Mouse (Mus musculus): ENCODE data around the gene Rab7b. TPM values are rescaled to one million over a fixed set of nuclear protein-coding genes. Genes with fewer than 3 reads are reported as not detected.

Rab7b gene
- polyA plus RNA-seq, 1 experiment from 2014 or later = 2.3 TPM

DNA sequence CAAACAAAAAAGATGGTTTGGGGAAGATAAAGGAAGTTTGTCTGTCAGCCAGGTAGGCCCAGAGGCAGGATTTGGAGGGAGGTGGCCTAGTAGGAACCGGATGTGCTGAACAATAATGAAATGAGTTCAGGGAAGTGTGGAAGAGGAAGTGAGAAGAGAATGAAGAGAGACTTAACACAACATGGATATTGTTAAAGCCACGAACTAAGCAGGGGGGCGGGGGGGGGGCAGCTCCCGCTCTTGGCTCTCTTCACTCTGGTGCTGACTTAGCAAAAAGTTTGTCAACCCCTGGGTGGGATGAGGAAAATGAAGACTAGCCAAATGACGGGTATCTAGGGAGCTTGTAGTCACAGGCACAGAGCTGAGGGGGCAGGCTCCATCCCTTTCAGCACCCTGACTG lies 12.0 kb downstream of the Rab7b start:
- Histone ChIP-seq H3K27ac (ENCODE audit: low read depth) (no peak overlapping the region), H3K9me3 (ENCODE audit: low read length) (no peaks in the 10 kb centered on the region), H3K9ac (replicated peaks) (no peak overlapping the region), H3K36me3 (replicated peaks; ENCODE audit: insufficient read depth, low read length) (no peaks in the 10 kb centered on the region), H3K4me1 (ENCODE audit: insufficient read depth) (peaks cover 4% of the 10 kb centered on the region; the same call in 1 of the 2 replicates), H3K4me2 (ENCODE audit: low read depth, low read length) (no peak overlapping the region), H3K4me3 (ENCODE audit: low read depth, low read length) (no peak overlapping the region), H3K27me3 (ENCODE audit: insufficient read depth, low read length) (no peaks in the 10 kb centered on the region)
- no peak for ATAC-seq
- TF ChIP-seq EP300 (IDR thresholded peaks at IDR 0.05; ENCODE audit: low read depth) = no peak
- TF ChIP-seq CTCF (IDR thresholded peaks at IDR 0.05; ENCODE audit: low read depth) = no peak
- no peak for DNase-seq
- WGBS (ENCODE audit: insufficient replicate concordance) = 36% methylated on average over 5 of the region's 5 CpGs

DNA sequence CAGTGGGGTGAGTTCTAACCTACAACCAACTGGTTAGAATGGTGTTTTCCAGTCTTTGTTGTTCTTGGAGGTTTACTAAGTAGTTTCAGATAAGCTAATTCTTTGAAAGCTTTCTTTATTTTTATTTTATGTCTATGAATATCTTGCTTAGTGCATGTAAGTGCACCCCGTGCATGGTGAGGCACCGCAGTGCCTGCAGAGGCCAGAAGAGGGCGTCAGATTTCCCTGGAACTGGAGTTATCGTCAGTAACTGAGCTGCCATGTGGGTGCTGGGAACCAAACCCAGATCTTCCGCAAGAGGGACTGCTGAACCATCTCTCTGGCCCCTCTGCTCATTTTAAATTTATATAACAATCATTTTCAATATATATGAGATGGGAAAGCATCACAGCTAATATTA lies 12.9 kb downstream of the Rab7b start:
- WGBS (ENCODE audit: insufficient replicate concordance) = 78% methylated on average over 5 of the region's 5 CpGs
- Histone ChIP-seq H3K4me1 (ENCODE audit: insufficient read depth) (peaks cover 4% of the 10 kb centered on the region; the same call in 1 of the 2 replicates), H3K4me3 (ENCODE audit: low read depth, low read length) (no peak overlapping the region), H3K36me3 (replicated peaks; ENCODE audit: insufficient read depth, low read length) (no peaks in the 10 kb centered on the region), H3K27me3 (ENCODE audit: insufficient read depth, low read length) (no peaks in the 10 kb centered on the region), H3K4me2 (ENCODE audit: low read depth, low read length) (no peak overlapping the region), H3K9ac (replicated peaks) (no peak overlapping the region), H3K9me3 (ENCODE audit: low read length) (no peaks in the 10 kb centered on the region), H3K27ac (ENCODE audit: low read depth) (no peak overlapping the region)
- DNase-seq (no peak), ATAC-seq (no peak)
- no peak for TF ChIP-seq EP300 (IDR thresholded peaks at IDR 0.05; ENCODE audit: low read depth)
- TF ChIP-seq CTCF (IDR thresholded peaks at IDR 0.05; ENCODE audit: low read depth) = no peak

DNA sequence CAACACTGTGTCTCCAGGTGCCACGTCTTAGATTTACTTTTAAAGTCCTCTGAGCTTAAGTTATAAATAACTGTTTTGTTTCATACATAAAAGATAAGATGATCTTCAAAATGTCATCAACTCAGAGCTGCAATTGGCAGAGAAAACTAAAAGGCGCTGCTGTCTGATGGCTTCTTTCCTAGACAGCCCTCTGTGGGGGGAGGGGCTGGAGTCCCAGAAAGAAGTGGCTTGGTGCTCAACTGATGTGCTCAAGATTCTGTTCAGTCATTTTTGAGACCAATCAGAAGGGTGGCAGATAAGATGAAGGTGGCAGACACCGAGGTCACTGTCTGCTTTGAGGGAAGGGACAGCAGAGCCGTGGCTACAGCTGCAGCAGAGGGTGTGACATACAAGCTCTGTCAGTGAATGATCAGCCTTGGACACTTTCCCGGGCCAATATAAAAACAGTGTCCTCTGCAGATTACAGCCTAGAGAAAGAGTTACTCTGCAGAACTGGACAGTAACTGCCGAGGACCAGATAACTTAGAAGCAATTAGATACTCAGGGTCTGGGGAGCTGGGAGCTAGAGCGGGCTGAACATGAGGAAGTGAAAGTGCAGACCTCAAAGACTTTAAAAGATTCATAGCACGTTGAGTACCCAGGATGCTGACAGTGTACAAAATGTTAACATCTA lies 13.7 kb downstream of the Rab7b start:
- peaks cover 4% of the 10 kb centered on the region; the same call in 1 of the 2 replicates for H3K4me1 ChIP-seq (ENCODE audit: insufficient read depth)
- H3K4me2 ChIP-seq (ENCODE audit: low read depth, low read length) = no peak overlapping the region
- ATAC-seq (no peak), DNase-seq (no peak)
- H3K9me3 ChIP-seq (ENCODE audit: low read length) = no peaks in the 10 kb centered on the region
- no peak for TF ChIP-seq EP300 (IDR thresholded peaks at IDR 0.05; ENCODE audit: low read depth)
- no peak for TF ChIP-seq CTCF (IDR thresholded peaks at IDR 0.05; ENCODE audit: low read depth)
- no peak overlapping the region for H3K4me3 ChIP-seq (ENCODE audit: low read depth, low read length)
- H3K27ac ChIP-seq (ENCODE audit: low read depth) = no peak overlapping the region
- no peaks in the 10 kb centered on the region for H3K36me3 ChIP-seq (replicated peaks; ENCODE audit: insufficient read depth, low read length)
- H3K27me3 ChIP-seq (ENCODE audit: insufficient read depth, low read length) = no peaks in the 10 kb centered on the region
- 37% methylated on average over 8 of the region's 8 CpGs for whole genome bisulfite sequencing (ENCODE audit: insufficient replicate concordance)
- no peak overlapping the region for H3K9ac ChIP-seq (replicated peaks)

DNA sequence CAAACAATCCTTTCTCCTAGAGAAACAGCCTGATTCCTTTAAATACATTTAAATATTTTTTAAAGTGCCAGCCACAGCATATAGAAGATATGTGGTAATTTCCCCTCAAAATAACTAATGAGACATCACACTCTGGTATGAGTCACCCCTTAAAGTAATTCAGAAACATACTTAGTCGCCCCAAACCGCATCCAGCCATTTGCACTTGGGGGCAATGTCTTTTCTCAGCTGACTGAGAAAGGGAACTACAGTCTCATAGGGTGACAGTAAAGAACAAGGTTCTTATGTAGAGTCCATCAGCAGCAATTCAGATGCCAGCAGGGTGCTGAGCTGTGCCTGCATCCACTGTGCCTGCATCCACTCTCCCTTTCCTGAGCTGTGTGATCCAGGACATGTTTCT lies 15.0 kb downstream of the Rab7b start:
- Histone ChIP-seq H3K36me3 (replicated peaks; ENCODE audit: insufficient read depth, low read length) (no peaks in the 10 kb centered on the region), H3K27me3 (ENCODE audit: insufficient read depth, low read length) (no peaks in the 10 kb centered on the region), H3K4me3 (ENCODE audit: low read depth, low read length) (no peak overlapping the region), H3K4me2 (ENCODE audit: low read depth, low read length) (no peak overlapping the region), H3K9ac (replicated peaks) (no peak overlapping the region), H3K27ac (ENCODE audit: low read depth) (no peak overlapping the region), H3K4me1 (ENCODE audit: insufficient read depth) (peaks cover 4% of the 10 kb centered on the region; the same call in 1 of the 2 replicates), H3K9me3 (ENCODE audit: low read length) (no peaks in the 10 kb centered on the region)
- DNase-seq (no peak), ATAC-seq (no peak)
- WGBS (ENCODE audit: insufficient replicate concordance) = 73% methylated on average over 2 of the region's 2 CpGs
- TF ChIP-seq CTCF (IDR thresholded peaks at IDR 0.05; ENCODE audit: low read depth) (no peak), EP300 (IDR thresholded peaks at IDR 0.05; ENCODE audit: low read depth) (no peak)

DNA sequence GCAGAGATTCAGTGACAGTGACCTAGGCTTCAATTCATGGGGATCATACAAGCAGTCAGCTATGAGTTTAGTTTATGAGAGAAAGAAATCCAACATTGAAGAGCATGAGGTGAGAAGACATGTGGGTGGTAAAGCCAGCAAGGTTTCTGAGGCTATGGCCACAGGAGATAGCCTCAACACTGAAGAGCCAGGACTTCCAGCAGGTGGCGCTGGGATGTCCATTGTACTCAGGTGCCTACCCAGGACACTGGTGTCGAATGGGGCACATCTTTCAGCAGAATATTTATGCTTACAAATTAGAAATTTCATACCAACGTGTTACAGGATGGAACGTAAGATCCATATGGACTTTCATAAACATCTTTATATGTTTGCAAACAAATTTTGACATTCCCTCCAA lies 19.8 kb downstream of the Rab7b start:
- Histone ChIP-seq H3K4me2 (ENCODE audit: low read depth, low read length) (no peak overlapping the region), H3K36me3 (replicated peaks; ENCODE audit: insufficient read depth, low read length) (no peaks in the 10 kb centered on the region), H3K27me3 (ENCODE audit: insufficient read depth, low read length) (no peaks in the 10 kb centered on the region), H3K9me3 (ENCODE audit: low read length) (no peaks in the 10 kb centered on the region), H3K4me1 (ENCODE audit: insufficient read depth) (no peaks in the 10 kb centered on the region), H3K27ac (ENCODE audit: low read depth) (no peak overlapping the region), H3K9ac (replicated peaks) (no peak overlapping the region), H3K4me3 (ENCODE audit: low read depth, low read length) (no peak overlapping the region)
- TF ChIP-seq EP300 (IDR thresholded peaks at IDR 0.05; ENCODE audit: low read depth) = no peak
- peak; percentile 83 for TF ChIP-seq CTCF (IDR thresholded peaks at IDR 0.05; ENCODE audit: low read depth)
- peak; percentile 74 for DNase-seq
- ATAC-seq = no peak
- 28% methylated on average over 4 of the region's 4 CpGs for WGBS (ENCODE audit: insufficient replicate concordance)

DNA sequence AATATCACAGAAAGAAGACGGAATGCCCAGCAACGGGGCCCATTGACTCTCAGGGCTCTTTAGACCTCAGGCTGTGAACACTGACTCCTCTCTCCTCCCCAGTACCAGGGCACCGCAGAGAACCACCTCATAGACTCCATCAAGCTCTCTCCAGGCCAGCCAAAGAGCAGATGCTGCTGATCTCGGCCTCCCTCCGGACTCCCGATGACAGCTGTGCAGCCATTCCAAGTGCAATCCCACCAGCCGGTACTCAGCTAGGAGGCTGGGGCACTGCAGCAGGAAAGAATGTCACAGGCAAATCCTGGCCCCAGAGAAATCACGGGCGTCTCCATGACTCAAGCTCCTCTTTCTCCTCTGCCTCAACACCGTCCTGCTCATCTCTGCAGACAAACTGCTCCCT lies 23.0 kb downstream of the Rab7b start:
- 86% methylated on average over 9 of the region's 10 CpGs for WGBS (ENCODE audit: insufficient replicate concordance)
- H3K9ac ChIP-seq (replicated peaks) = no peak overlapping the region
- H3K36me3 ChIP-seq (replicated peaks; ENCODE audit: insufficient read depth, low read length) = no peaks in the 10 kb centered on the region
- no peak overlapping the region for H3K27ac ChIP-seq (ENCODE audit: low read depth)
- H3K9me3 ChIP-seq (ENCODE audit: low read length) = no peaks in the 10 kb centered on the region
- TF ChIP-seq CTCF (IDR thresholded peaks at IDR 0.05; ENCODE audit: low read depth) (no peak), EP300 (IDR thresholded peaks at IDR 0.05; ENCODE audit: low read depth) (no peak)
- no peaks in the 10 kb centered on the region for H3K4me1 ChIP-seq (ENCODE audit: insufficient read depth)
- DNase-seq (no peak), ATAC-seq (no peak)
- H3K27me3 ChIP-seq (ENCODE audit: insufficient read depth, low read length) = no peaks in the 10 kb centered on the region
- H3K4me3 ChIP-seq (ENCODE audit: low read depth, low read length) = no peak overlapping the region
- no peak overlapping the region for H3K4me2 ChIP-seq (ENCODE audit: low read depth, low read length)

Data from liver, postnatal 0 days (tissue).